ENCODE assay signal across 19 mouse cellular contexts in the genomic region with DNA sequence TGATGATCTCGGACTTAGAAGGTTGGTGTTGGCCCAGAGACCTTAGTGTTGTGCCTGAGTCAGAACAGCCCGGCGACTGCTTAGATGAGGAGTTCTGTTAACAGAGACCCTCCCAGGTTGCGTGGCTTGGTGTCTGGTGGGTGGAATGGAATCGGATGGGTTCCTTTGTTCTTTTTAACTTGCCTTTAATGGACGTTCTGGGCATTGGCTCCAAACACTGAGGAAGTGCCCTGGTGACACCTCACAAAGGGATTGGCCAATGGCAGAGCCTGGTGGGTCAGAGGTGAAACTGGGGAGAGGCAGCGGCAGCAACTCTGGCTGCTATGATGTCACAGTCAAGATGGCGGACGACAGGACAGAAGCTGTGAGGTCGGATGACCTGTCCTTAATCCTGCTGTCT.
"Had no signal": no experiment of that assay in that cellular context is flagged by ENCODE, and none has a peak within 500 bp of the region (broad histone marks: within the 10 kb centered on the region; RNA-seq: fewer than 3 reads in every experiment).

No protein-coding gene starts in this region.

- DNase-seq: lung, adult 18-20 months; lung, embryonic 14.5 days; lung, postnatal 10 days; lung, postnatal 4 days; midbrain, embryonic 14.5 days; retina, postnatal 1 day; right cerebral cortex, adult 18-20 months; right cerebral cortex, postnatal 25 days; right cerebral cortex, postnatal 4 days; spleen, adult 18-20 months; thymus, adult 18-20 months; thymus, postnatal 14 days; thymus, postnatal 36 days had no signal

- H3K9ac ChIP-seq: lung, embryonic 14.5 days; midbrain, embryonic 12.5 days; neural tube, embryonic 13.5 days; neural tube, embryonic 15.5 days had no signal

- H3K9me3 ChIP-seq: midbrain, embryonic 10.5 days; midbrain, embryonic 12.5 days; neural tube, embryonic 13.5 days; neural tube, embryonic 15.5 days had no signal

- H3K27me3 ChIP-seq: midbrain, embryonic 12.5 days; neural tube, embryonic 13.5 days; neural tube, embryonic 15.5 days had no signal

- H3K4me3 ChIP-seq: midbrain, embryonic 10.5 days; midbrain, embryonic 12.5 days; myocyte; neural tube, embryonic 13.5 days; neural tube, embryonic 15.5 days had no signal

- H3K4me2 ChIP-seq: lung, embryonic 14.5 days; midbrain, embryonic 12.5 days; neural tube, embryonic 13.5 days; neural tube, embryonic 15.5 days had no signal

- H3K27ac ChIP-seq: midbrain, embryonic 10.5 days; midbrain, embryonic 12.5 days; neural tube, embryonic 13.5 days; neural tube, embryonic 15.5 days had no signal

- ATAC-seq: midbrain, embryonic 16.5 days had no signal

- H3K4me1 ChIP-seq: midbrain, embryonic 10.5 days; midbrain, embryonic 12.5 days; neural tube, embryonic 13.5 days; neural tube, embryonic 15.5 days had no signal
